Mouse (Mus musculus): ENCODE results near the gene Tgfa.

Gene Tgfa

DNA sequence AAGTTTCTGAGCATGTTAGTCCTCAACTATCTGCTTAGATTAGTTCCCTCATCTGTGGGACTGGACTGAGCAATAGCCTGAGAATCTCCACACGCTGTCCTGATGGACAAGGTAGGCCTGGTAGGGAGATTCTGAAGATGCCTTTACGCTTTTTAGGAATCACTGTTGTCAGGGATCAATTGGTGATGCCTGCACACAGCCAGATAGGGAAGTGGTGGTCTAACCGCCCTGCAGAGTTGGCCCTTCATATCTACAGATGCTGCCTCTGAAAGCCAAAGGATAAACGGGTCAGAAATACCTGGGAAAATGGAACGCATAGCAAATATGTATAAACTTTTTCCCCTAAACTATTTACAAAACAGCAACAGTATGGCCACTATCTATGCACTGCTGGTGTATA is 37.3 kb downstream of the Tgfa start:
- no peak for DNase-seq (ENCODE audit: low spot score in 2 of 2)

DNA sequence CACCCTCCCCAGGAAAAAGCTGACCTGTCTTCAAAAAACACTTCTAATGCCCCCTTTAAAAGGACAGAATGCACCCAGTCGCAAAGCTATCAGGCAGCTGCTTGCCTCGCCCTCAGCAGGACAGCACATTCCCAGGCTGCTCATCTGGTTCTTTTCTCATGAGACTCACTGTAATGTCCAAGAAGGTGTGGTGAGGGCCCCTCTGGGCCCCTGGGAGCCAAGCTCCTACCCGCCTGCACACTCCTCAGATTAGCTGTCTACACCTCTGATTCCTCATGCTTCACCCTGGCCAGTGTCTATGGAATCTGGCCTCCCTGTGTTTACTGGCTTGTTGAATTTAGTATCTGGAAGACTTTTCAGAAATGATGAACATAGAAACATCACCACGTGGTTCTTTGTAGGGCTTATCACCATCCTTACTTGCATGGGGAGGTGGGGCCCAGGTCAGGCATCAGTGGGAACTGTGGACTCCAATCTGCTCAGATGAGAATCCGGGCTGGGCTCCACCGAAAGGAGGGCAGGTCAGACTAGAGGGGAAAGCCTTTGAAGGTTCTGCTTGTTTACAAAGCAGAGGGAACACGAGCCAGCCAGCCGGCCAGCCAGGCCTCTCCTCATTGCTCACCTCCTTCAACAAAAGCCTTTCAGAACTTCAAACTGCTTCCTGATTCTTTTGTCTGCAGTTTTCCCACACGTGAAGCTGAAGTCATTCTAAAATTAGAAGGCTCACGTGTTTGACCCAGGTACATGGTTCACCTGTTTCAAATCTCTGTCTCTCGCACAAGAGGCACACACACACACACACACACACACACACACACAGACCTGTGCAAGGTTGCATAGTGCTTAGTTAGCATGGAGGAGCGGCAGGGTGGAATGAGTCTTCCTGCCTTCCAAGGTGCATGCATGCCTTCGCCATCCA is 38.7 kb downstream of the Tgfa start:
- DNase-seq (ENCODE audit: low spot score in 2 of 2) = no peak

DNA sequence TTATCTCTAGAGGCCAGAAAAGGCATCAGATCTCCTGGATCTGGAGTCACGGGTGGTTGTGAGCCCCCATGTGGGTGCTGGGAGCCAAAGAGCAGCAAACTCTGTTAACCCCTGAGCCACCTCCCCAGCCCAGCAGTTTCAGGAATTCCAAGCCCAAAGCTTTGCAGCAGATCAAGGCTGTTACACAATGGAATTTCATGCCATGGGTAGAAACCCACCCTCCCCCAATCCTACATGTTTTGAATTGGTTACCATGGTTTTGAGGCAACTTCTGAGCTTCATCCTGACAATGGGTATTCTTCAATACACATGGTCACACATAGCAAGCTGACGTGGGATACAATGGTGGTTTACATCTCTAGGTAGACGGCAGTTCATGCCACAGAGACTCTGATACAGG is 49.8 kb downstream of the Tgfa start:
- no peak for DNase-seq (ENCODE audit: low spot score in 2 of 2)

DNA sequence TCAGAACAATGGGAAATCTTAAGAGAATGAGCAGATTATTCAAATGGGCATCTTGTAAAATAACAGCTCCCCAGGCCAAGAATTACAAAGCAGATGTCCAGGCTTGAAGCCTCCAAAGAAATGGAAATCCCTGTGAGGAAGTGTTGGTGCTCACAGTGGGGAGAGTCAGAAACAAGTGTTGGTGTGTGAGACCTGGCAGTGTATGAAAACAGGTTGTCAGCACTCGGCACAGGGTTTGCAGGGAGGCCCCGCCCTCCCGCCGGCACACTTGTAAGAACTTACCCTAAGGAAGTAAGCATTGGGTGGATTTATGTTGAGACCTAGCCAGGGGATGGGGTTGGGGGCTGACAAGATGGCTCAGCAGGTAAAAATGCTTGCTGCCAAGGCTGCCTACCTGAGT is 50.9 kb downstream of the Tgfa start:
- DNase-seq (ENCODE audit: low spot score in 2 of 2) = no peak

DNA sequence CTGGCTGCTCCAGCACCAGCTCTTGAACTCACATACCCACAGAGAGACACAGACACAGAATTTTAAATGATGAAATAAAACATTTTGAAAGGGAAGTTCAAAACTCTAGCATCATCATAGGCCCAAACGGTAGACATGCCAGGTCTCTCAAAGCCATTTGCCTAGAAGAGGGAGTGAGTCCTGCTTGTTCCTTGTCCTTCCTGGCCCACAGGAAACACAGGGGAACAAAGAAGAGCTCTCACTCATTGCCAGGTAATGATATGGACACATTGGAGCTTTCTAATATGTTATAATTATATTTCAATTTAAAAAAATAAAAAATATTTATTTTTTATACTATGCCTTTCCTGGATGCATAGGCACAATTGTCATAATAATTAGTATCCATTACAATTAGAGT is 53.5 kb downstream of the Tgfa start:
- no peak for DNase-seq (ENCODE audit: low spot score in 2 of 2)

DNA sequence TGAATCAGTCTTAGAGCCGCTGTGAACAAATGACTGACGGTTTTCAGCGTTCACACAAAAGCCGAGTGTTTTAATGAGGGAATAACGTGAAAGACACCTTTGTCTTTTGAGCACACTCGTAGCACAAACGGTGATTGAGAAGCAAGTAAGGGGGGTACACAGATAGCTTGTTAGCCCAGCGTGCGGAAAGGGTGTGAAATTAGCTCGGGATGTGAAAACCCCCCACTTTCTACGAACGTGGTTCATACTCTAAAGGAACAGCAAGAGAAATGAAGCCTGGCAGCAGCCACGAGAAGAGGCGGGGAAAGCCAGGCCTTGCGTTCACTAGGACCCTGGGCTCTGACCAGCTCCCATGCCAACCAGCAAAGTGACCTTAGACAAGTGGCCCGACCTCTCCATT is 54.0 kb downstream of the Tgfa start:
- DNase-seq (ENCODE audit: low spot score in 2 of 2) = no peak

DNA sequence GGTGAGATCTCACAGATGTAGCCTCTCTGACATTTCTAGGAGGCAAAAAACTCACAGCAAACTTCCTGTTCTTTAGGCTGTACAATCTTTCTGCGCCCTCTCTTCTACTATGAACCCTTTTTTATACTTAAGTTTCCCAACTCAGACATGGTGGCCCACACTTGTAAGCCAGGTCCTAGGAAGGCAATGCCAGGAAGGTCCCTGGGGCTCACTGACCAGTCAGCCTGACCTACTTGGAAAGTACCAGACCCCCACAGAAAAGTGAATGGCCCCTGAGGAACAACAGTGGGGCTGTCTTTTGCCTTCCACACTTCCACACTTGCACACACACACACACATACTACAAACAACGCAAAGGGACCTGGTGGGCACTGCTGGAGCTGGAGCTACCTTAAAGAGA is 55.2 kb downstream of the Tgfa start:
- no peak for DNase-seq (ENCODE audit: low spot score in 2 of 2)

DNA sequence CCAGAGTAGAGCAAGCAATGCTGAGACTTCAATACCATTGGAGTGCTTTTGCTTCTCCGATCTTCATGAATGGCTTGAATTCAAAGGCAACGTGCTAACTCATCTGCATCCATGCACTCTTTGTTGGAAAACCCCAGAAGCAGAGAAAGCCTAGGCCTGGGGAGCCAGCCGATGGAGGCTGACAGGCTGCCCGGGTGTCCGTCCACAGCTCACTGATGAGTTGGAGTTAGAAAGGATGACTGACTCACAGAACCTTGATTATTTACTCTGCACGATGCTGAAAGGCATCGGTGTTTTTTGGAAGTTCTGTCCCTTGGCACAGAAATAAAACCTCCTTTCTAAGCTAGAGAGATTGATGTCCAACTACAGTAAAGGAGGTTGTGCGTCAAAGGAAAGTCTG is 55.8 kb downstream of the Tgfa start:
- no peak for DNase-seq (ENCODE audit: low spot score in 2 of 2)

DNA sequence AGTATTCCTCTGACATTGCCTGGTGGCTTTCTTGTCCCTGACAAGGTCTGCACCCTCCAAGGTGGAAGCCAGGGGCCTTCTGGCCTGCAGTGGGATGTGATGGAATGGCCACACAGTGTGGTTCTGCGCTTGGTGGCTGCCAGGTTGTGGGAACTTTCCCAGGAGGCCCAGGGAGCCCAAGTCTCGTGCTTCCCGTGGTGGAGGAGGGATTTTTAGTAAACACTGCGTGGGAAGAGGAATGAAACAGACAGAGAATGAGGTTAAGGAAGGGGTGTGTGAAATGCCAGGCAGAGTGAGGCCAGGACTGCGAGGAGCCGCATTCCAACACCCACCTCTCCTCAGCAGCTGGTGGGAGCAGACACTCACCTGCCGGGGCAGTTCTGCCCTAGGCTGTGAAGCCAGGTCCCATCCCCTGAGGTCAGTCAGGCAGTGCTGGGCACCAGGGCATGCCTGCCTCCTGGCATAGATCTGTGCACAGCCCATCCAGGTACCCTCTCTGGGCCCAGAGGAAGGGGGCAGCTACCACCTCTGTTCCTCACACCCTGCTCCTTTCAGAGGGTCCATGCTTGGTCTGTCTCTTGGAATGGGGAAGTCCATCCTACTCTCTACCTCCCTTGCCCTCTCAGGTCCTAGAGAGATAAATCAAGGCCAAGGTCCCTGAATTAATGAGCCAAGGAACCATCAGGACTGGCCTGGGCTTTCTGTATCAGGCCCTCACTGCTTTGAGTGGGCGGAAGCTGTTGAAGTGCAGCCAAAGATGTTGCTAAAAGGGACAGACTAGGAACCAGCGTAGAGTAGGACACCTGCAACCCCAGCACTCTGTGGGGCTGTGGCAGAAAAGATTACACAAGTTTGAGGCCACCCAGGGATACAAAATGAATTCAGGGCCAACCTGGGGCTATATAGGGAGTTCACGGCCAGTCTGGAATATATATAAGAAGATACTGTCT is 57.4 kb downstream of the Tgfa start:
- peak in 1 of 2 experiments; percentile 17 for DNase-seq (ENCODE audit: low spot score in 2 of 2)

DNA sequence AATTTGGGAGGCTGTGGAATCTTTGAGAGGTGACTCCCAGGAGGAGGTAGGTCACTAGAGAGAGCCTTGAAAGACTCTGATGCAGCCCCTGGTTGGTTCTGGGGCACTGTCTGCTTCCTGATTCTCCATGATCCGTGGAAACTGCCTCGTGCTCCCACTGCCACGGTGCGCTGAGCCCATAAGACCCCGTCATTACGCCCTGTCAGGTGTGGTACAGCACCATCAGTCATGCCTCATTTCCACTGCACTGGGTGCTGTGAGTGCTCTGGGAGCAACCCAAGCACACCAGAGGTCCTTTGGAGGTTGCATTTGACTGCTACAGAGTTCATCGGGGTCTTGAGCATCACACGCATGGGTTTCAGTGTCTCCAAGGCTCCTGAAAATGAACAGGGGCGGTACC is 60.9 kb downstream of the Tgfa start:
- DNase-seq (ENCODE audit: low spot score in 2 of 2) = no peak

DNA sequence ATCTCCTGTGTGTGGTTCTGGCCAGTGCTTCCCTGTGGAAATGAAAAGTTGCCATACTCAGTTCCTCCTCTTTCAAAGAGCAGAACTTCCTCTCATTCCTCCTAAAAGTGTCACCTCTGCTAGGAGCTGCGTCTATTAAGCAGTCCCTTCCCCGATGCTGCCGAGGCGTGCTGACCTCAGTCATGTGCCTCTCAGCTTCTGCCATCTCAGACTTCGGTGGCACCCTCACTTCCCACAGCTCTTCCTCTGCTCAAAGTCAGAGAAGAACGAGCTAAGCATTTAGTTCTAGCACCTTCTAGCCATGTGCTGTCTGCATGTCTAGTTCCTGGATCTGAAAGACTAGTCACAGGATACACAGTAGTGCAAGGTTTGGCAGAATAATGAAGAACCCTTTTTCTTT is 64.2 kb downstream of the Tgfa start:
- no peak for DNase-seq (ENCODE audit: low spot score in 2 of 2)

DNA sequence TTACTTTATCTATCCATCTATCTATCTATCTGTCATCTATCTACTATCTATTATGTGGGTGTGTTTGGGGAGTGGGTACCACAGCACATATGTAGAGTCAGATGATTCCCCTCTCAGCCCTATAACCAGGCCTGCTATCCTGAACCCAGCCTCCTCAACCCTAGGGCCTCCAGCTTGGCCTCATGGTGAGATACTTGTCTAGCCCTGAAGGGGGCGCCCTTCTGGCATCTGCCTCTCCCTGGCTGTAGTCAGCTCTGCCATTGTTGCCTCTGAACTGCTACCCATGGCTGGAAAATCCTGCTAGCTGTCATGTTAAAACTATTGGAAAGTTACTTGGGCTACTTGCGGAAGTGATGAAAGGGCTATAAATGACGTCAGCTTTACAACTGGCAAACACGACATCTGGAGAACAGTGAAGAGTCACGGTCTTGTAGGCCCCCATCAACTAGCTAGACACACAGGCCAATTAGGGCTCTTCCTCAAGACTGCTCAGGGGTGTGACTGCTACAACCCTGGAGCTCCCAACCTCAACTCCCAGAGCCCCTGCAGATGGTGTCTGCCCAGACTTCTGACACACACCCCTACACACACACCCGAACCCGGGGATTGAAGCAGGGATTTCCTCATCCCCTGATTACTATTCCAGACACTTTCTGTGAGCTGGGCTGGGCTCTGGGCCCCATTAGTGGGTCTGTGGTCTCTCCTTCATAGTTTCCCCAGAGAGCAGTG is 65.5 kb downstream of the Tgfa start:
- DNase-seq (ENCODE audit: low spot score in 2 of 2) = no peak

DNA sequence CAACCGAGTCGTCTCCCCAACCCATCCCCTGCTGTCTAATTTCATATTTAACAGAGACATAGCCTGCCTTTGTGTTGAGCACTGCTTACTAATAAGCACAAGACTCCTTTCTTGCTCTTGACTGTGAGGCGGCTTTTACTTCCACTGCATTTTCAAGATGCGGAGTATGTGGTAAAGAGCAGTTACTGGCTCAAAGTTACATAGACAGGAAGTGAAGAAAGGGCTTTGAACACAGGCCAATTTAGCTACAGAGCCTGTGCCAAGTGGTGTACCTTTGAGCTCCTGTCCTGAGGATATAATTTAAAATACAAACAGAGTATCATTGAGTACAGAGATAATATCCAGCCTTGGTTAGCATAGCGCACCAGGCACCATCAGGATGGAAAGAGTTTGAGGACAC is 71.8 kb downstream of the Tgfa start:
- no peak for DNase-seq (ENCODE audit: low spot score in 2 of 2)

DNA sequence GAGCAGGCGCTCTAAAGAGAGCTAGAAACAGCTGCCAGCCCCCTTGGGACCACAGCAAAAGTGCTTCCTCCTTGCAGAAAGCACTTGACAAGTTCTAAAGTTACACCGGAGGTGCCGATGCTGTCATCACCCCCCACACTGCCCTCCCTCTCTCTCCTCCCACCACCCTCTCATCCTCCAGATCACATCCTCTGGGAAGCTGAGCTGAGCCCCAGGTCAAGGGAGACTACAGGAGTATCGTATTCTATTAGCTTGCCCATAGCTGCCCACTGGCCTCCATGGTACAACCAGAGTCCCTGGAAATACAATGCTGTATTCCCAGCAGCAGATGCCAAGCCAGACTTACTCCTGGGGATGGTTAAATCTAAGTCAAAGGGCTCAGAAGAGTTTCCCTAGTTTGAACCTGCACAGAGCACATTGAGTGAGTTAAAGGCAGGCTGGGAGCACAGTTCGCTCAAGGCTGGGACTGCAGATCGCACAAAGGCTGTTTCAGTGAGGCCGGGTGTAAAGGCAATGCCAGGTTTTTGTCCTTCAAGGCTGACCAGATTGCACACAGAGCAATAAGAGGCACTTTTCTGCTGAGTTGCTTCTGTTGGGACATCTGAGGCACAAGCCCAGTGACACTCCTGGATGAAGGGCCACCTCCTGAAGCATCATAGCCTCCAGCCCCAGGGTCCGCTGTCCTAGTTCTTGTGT is 75.5 kb downstream of the Tgfa start:
- DNase-seq (ENCODE audit: low spot score in 2 of 2) = no peak

DNA sequence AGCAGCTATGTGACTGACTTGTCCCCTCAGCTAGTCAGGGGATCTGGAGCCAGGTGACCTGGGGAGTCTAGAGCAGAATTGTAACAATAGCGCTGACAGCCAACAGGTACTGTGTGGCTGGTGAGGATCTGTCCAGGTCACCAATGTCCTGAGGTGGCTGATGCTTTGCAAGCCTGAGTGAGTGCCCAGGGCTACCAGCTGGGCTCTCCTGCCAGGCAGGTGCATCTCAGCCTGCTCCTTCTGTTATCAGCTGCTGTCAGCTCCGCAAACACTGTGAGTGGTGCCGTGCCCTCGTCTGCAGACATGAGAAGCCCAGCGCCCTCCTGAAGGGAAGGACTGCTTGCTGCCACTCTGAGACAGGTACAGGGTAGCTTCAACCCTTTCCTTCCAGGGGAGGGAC is 76.1 kb downstream of the Tgfa start:
- DNase-seq (ENCODE audit: low spot score in 2 of 2) = no peak

DNA sequence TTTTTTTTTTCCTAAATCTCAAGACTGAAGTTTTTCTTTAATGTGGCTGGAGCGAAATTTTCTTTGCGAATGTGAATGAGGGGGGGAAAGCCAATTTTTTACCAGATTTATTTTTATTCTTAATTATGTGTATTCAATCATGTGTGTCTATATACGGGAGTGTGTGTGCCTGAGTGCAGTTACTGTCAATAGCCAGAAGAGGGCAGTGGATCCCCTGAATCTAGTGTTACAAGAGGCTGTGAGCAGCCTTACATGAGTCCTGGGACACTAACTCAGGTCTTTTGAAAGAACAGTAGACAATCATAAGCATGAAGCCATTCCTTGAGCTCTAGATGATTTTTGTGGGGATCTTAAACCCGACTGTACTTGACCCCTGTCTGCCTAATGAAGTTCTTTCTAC is 80.7 kb downstream of the Tgfa start:
- DNase-seq (ENCODE audit: low spot score in 2 of 2) = no peak

DNA sequence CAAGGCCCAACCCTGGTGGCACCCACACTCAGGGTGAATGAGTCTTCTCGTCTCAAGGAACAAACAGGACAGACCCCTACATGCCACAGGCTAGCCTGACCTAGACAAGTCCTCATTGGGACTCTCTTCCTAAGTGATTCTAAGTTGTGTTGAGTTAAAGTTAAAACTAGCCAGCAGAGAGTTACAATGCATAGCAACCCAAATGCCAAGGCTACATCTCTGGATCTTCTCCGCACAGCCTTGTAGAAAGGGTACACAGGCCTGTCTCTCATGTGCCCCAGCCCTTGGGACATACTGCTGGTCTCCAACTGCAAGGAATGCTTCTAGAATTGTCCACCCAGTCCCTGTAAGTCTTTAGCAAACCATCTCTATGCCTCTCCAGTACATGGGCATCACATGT is 81.8 kb downstream of the Tgfa start:
- DNase-seq (ENCODE audit: low spot score in 2 of 2) = no peak

DNA sequence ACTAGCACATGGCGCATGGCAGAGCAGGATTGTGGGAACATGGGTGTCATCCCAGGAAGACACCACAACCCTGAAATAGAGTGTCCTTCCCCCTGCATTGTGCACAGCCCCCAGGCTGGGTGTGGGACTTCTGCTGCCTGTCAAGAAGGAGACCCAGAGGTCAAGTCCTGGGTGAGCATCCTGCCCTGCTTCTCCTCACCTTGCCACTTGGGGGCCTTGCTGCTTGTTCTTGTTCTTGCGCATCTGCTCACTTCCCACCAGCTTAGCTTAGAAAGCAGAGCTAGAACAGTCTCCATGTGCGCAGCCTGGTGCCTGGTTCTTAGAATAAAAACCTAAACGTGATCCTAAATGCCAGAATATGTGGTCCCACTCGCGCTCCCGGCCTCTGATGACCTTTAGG is 82.6 kb downstream of the Tgfa start:
- DNase-seq (ENCODE audit: low spot score in 2 of 2) = no peak

DNA sequence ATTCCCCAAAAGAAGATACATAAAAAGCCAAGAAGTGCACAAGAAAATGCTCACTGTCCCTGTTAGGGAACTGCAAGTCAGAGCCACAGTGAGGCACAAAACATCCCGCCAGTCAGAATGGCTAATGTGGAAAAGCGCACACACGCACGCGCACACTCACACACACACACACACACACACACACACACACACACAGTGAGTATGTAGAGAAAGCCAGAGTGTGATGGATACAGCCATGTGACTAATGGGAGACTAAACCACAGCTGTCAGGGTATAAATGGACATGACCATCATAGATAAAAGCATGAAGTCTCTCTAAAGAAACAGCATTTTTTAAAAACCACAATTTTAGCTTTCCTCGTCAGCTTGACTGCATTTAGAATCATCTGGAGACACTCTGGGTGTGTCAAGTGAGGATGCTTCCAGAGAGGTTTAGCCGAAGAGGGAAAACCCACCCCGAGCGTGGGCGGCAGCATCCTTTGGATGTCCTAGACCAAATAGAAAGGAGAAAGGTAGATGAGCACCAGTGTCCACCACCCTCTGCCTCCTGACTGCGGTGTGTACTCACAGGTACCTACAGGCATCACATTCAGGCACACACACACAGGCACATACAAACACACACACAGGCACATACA is 86.7 kb downstream of the Tgfa start:
- peak; percentile 23 to 28 for DNase-seq (ENCODE audit: low spot score in 2 of 2)

DNA sequence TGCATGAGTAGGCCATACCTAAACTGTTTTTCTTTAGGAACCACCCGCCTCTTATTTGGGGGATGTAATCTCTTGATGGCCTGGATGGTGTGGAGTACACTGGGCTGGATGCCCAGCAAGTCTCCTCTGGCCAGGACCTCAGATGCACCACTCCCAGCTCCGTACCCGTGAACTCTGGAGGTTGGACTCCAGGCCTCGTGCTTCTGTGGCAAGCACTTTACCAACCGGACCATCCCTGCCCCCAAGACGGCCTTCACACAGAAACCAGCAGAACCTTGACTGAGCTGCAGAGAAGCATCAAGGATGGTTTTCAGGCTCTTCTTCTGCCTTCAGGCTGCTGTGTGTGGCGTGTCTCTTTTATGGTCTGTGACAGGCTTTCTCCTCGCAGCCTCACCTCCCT is 98.3 kb downstream of the Tgfa start:
- DNase-seq (ENCODE audit: low spot score in 2 of 2) = no peak

DNA sequence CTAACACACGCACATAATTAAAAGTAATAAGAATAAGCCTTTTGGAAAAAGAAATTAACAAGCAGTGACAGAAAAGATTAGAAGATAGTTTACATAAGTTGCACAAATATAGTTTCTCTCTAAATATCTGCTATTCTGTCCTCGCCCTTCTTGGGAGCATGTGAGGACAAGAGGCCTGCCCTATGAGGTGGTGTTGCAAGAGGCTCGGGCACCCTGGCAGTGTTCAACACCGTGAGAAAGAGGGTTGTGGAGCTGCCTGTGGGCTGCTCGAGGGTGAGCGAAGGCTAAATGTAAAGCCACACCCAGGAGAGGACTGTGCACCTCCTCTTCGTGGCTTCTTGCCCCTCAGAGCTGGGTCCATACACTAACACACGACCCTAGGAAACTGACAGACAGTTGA is 100.4 kb downstream of the Tgfa start:
- no peak for DNase-seq (ENCODE audit: low spot score in 2 of 2)
